Mouse (Mus musculus) hindbrain, embryonic 11.5 days (tissue): ENCODE data around the gene 1700102P08Rik. TPM values are rescaled to one million over a fixed set of nuclear protein-coding genes. Genes with fewer than 3 reads are reported as not detected.

Experiments
- ATAC-seq: fragments of 200-750 bp; cut with Nextera tagmentation; 2 replicates; pipeline ENCODE4 v1.8.0; 2017; ENCODE audit warnings: mild to moderate bottlenecking, moderate TSS enrichment, moderate library complexity; ENCODE audit not compliant: low FRiP score
- DNase-seq: peaks from one replicate; pipeline ENCODE4 v3.0.0-alpha.2; 2015; ENCODE audit warnings: low spot score
- H3K27ac ChIP-seq: fragments of 300-500 bp; sonication (generic); 2 replicates; pipeline ENCODE4 v1.5.1; 2014; ENCODE audit warnings: mild to moderate bottlenecking, low read depth, low read length
- H3K27me3 ChIP-seq: fragments of 300-500 bp; sonication (generic); 2 replicates; pipeline ENCODE4 v1.6.1; 2014; ENCODE audit warnings: mild to moderate bottlenecking, low read length, moderate library complexity, mixed read lengths; ENCODE audit not compliant: control insufficient read depth, insufficient read depth
- H3K36me3 ChIP-seq: fragments of 300-500 bp; sonication (generic); 2 replicates; pipeline ENCODE4 v1.6.1; 2014; ENCODE audit warnings: mild to moderate bottlenecking, low read length, moderate library complexity, mixed read lengths; ENCODE audit not compliant: control insufficient read depth, insufficient read depth
- H3K4me1 ChIP-seq: fragments of 300-500 bp; sonication (generic); replicated peaks from 2 replicates; pipeline ENCODE4 v1.6.1; 2014; ENCODE audit warnings: low read length, mixed read lengths; ENCODE audit not compliant: control insufficient read depth, insufficient read depth
- H3K4me2 ChIP-seq: fragments of 300-500 bp; sonication (generic); replicated peaks from 2 replicates; pipeline ENCODE4 v1.6.1; 2014; ENCODE audit warnings: mild to moderate bottlenecking, low read depth, low read length
- H3K4me3 ChIP-seq: fragments of 300-500 bp; sonication (generic); 2 replicates; pipeline ENCODE4 v1.5.1; 2014; ENCODE audit warnings: low read depth, low read length
- H3K9ac ChIP-seq: fragments of 300-500 bp; sonication (generic); 2 replicates; pipeline ENCODE4 v1.6.1; 2014; ENCODE audit warnings: low read depth, low read length
- H3K9me3 ChIP-seq: fragments of 300-500 bp; sonication (generic); 2 replicates; pipeline ENCODE4 v1.6.1; 2016; ENCODE audit warnings: low read length; ENCODE audit not compliant: control insufficient read depth
- WGBS: fragments of 180-500 bp; shearing (Covaris S2); extraction: QIAGEN DNeasy Blood & Tissue Kit; methylation state at CpG from one replicate; pipeline ENCODE4 v1.1.7; 2014; 5-methylcytosine and 5-hydroxymethylcytosine counted together
- polyA plus RNA-seq: library from polyadenylated mRNA; unstranded; fragments of >200 nt; fragmentation: Nextera tagmentation; extraction: Ambion mirVana; gene quantifications from 2 replicates; pipeline ENCODE4 v1.2.1, GENCODE M21; 2014

1700102P08Rik gene
- polyA plus RNA-seq, 1 experiment from 2014 or later, result 1.0 TPM

DNA sequence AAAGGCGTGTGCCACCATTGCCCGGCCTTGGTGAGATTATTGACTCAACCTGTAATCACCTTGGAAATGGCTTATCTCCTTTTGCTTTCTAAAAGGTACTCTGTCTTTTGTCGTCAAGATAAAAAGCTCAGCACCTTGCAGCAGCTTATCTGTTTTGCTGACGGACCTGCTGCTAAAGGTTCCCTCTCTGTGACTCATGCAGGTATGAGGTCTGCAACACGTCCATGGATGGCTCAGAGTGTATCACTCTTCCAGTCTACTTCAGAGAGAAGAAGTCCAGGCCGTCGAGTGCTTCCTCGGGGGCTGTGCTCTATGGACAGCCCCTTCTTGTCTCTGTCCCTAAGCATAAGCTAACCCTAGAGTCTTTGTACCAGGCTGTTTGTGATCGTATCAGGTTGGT, 14.4 kb upstream of the 1700102P08Rik start:
- no peak overlapping the region for H3K9ac ChIP-seq
- no peaks in the 10 kb centered on the region for H3K4me1 ChIP-seq
- DNase-seq (no peak), ATAC-seq (no peak)
- H3K4me3 ChIP-seq, result no peak overlapping the region
- H3K27ac ChIP-seq, result no peak overlapping the region
- H3K36me3 ChIP-seq, result peaks cover 19% of the 10 kb centered on the region
- no peak overlapping the region for H3K4me2 ChIP-seq
- no peaks in the 10 kb centered on the region for H3K9me3 ChIP-seq
- no peaks in the 10 kb centered on the region for H3K27me3 ChIP-seq
- 91% methylated on average over 9 of the region's 9 CpGs for WGBS

DNA sequence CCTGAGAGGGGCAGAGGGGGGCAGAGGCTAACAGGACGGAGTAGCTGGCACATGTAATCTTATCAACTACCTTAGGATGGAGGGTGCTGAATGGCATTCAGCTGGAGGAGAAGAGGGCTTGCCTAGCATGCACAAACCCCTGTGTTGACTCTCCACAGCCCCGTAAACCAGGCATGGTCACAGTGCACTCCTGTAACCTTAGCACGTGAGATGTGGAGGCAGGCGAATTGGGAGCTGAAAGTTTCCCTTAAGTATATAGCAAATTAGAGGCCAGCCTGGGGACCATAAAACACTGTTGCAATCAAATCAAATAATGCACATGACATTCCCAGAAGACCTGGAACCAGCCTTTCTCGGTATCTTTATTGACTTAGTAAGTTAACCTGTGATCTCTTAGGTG, 13.9 kb upstream of the 1700102P08Rik start:
- DNase-seq, result no peak
- no peak overlapping the region for H3K4me2 ChIP-seq
- no peak overlapping the region for H3K4me3 ChIP-seq
- H3K9me3 ChIP-seq, result no peaks in the 10 kb centered on the region
- H3K36me3 ChIP-seq, result peaks cover 21% of the 10 kb centered on the region
- no peaks in the 10 kb centered on the region for H3K27me3 ChIP-seq
- WGBS, result 96% methylated on average over 5 of the region's 5 CpGs
- no peaks in the 10 kb centered on the region for H3K4me1 ChIP-seq
- no peak for ATAC-seq
- no peak overlapping the region for H3K27ac ChIP-seq
- no peak overlapping the region for H3K9ac ChIP-seq

DNA sequence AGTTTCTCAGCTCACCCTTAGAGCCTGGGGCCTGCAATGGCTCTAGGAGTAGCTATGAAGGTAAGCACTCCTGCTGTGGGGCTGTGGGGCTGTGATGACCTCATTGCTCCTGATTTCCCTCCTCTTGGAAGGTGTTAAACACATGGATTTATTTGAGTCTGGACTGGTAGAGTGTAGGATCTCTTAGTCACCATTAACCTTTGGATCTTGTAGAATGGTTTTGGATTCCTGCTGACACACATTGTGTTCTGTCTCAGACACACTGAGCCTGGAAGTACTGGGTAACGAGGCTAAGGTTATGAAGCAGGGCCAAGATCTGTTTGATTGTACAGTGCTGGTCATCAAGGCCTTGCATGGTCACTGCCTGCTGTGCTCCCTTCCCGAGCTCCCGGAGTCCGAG, 13.3 kb upstream of the 1700102P08Rik start:
- DNase-seq (no peak), ATAC-seq (no peak)
- WGBS, result 92% methylated on average over 4 of the region's 4 CpGs
- Histone ChIP-seq H3K27ac (no peak overlapping the region), H3K4me2 (no peak overlapping the region), H3K9me3 (no peaks in the 10 kb centered on the region), H3K27me3 (no peaks in the 10 kb centered on the region), H3K36me3 (peaks cover 24% of the 10 kb centered on the region), H3K4me3 (no peak overlapping the region), H3K9ac (no peak overlapping the region), H3K4me1 (no peaks in the 10 kb centered on the region)

DNA sequence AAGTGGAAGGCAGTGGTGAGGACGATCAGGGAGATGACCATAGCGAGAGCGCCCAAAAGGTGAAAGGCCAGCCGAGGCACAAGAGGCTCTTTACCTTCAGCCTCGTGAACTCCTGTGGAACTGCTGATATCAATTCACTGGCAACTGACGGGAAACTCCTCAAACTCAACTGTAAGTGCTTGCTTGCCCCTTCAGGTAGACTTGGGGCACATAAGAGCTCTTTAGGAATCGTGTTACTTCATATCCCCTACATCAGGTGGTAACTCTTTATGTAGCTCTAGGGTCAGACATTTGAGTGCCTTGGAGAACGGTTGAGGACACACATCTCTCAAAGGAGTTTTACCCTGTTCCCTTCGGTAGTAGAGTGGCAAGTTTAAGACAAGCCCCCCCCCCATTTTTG, 11.2 kb upstream of the 1700102P08Rik start:
- DNase-seq (no peak), ATAC-seq (no peak)
- no peak overlapping the region for H3K27ac ChIP-seq
- no peak overlapping the region for H3K9ac ChIP-seq
- WGBS, result 94% methylated on average over 9 of the region's 9 CpGs
- no peak overlapping the region for H3K4me3 ChIP-seq
- H3K4me1 ChIP-seq, result no peaks in the 10 kb centered on the region
- no peak overlapping the region for H3K4me2 ChIP-seq
- no peaks in the 10 kb centered on the region for H3K9me3 ChIP-seq
- peaks cover 21% of the 10 kb centered on the region for H3K36me3 ChIP-seq
- H3K27me3 ChIP-seq, result no peaks in the 10 kb centered on the region

DNA sequence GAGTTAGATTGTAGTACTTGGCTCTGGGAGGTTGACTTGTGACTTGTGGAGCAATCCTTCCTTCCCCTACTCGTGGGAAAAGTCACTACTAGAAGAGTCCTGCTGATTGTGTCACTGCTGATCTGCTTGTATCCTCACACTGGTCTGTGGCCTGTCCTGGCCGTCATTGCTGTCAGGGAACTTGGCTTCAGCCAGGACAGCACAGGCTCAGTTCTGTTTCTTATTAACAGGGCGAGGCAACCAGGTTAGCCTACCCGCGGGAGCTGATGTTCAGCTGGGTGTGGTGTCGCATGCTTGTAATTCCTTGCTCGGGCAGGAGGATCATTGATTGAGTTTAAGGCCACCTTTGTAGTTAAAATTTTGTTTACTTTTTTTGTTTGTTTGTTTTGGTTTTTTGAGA, 7.6 kb upstream of the 1700102P08Rik start:
- no peak overlapping the region for H3K4me2 ChIP-seq
- no peak for DNase-seq
- no peak overlapping the region for H3K27ac ChIP-seq
- H3K4me3 ChIP-seq, result no peak overlapping the region
- ATAC-seq, result no peak
- no peak overlapping the region for H3K9ac ChIP-seq
- no peaks in the 10 kb centered on the region for H3K27me3 ChIP-seq
- peaks cover 17% of the 10 kb centered on the region for H3K36me3 ChIP-seq
- no peaks in the 10 kb centered on the region for H3K4me1 ChIP-seq
- WGBS, result 83% methylated on average over 7 of the region's 7 CpGs
- H3K9me3 ChIP-seq, result no peaks in the 10 kb centered on the region

DNA sequence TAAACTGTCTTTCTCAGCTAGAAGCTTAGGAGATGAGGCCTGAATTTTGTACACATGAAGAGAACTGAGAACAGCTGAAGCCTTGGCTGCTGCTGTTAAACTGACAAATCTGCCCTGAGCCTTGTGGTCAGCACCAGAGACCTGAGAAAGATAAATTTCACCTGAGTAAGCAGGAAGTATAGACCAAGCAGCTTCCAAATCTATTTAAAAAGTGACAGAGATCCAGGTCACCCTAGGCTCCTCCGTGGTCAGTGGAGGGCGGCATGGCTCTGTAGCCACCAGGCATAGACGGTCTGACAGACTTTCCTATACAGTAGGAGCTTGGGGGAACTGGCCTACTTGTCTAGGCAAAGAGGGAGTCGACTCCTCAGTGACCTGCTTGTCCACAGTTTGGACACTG, 5.8 kb upstream of the 1700102P08Rik start:
- H3K4me1 ChIP-seq, result no peaks in the 10 kb centered on the region
- no peak overlapping the region for H3K9ac ChIP-seq
- no peak for DNase-seq
- no peaks in the 10 kb centered on the region for H3K9me3 ChIP-seq
- H3K4me2 ChIP-seq, result no peak overlapping the region
- peaks cover 20% of the 10 kb centered on the region; the same call in 1 of the 2 replicates for H3K36me3 ChIP-seq
- no peak for ATAC-seq
- H3K27me3 ChIP-seq, result no peaks in the 10 kb centered on the region
- 89% methylated on average over 4 of the region's 4 CpGs for WGBS
- no peak overlapping the region for H3K4me3 ChIP-seq
- H3K27ac ChIP-seq, result no peak overlapping the region

DNA sequence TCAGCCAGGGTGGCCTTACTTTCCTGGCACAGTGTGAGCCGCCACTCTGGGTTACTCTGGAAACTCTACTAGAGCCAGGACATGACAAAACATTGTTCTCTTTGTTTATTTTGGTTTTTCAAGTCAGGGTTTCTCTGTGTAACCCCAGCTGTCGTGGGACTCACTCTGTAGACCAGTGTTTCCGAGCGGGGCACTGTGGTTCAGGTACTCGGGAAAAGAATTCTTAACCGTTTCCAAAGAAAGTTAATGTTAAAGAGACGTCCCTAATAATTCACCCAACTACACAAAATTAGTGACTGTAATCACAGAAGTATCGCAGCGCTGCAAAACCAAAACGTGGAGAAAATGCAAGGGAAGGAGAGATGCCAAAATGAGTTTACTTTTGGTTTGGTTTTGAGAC, 4.0 kb upstream of the 1700102P08Rik start:
- Histone ChIP-seq H3K27ac (no peak overlapping the region), H3K4me2 (no peak overlapping the region), H3K4me1 (no peaks in the 10 kb centered on the region), H3K4me3 (no peak overlapping the region), H3K27me3 (no peaks in the 10 kb centered on the region), H3K9me3 (no peaks in the 10 kb centered on the region), H3K9ac (no peak overlapping the region), H3K36me3 (peaks cover 18% of the 10 kb centered on the region; the same call in 1 of the 2 replicates)
- DNase-seq (no peak), ATAC-seq (no peak)
- 85% methylated on average over 10 of the region's 10 CpGs for WGBS

DNA sequence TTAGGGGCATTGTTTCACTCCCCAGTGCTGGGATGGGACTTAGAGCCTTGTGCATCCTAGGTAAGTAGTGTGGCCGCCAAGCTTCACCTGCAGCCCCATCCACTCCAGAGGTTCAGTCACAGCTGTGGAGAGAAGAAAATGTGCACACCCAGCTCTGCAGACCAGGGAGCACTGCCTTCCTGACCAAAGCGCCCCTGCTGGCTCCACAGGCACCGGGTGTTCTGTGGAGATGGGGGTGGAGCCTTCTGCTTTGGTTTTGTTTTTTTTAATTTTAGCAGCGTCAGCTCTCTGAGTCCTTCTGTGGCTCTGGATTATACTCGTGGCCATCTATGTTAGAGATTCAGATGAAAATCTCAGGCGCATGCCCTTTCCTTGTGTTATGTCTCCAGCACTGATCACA, 3.4 kb upstream of the 1700102P08Rik start:
- H3K9me3 ChIP-seq, result no peaks in the 10 kb centered on the region
- H3K27me3 ChIP-seq, result no peaks in the 10 kb centered on the region
- H3K4me3 ChIP-seq, result no peak overlapping the region
- DNase-seq, result no peak
- H3K9ac ChIP-seq, result no peak overlapping the region
- no peaks in the 10 kb centered on the region for H3K4me1 ChIP-seq
- ATAC-seq, result no peak
- H3K27ac ChIP-seq, result no peak overlapping the region
- WGBS, result 86% methylated on average over 6 of the region's 6 CpGs
- no peak overlapping the region for H3K4me2 ChIP-seq
- H3K36me3 ChIP-seq, result peaks cover 16% of the 10 kb centered on the region; the same call in 1 of the 2 replicates

DNA sequence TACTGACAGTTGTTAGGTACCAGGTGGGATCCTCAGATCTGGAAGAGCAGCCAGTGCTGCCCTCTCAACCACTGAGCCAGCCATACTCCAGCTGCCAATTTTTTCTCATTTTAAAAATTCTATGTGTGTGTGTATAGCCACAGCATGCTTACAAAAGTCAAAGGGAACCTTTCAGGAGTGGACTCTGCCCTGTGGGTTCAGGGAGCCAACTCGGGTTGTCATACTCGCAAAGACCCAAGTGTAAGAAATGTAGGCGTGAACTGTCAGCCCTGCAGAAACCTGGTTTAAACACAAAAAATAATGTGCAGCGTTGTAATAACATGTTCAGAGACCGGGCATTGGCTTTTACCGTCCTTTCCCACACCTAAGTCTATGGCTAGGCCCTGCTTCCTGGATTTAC, 1.6 kb downstream of the 1700102P08Rik start:
- DNase-seq (no peak), ATAC-seq (no peak)
- Histone ChIP-seq H3K9ac (no peak overlapping the region), H3K4me2 (no peak overlapping the region), H3K27ac (no peak overlapping the region), H3K4me1 (no peaks in the 10 kb centered on the region), H3K27me3 (no peaks in the 10 kb centered on the region), H3K9me3 (no peaks in the 10 kb centered on the region), H3K4me3 (no peak overlapping the region), H3K36me3 (0 out of 2 replicates have a peak, but pooled peaks cover 3% of the 10 kb centered on the region)
- WGBS, result 97% methylated on average over 6 of the region's 6 CpGs
